Mouse (Mus musculus): ENCODE measurements at regions not wholly inside any gene's neighbourhood (a gene's known extent, or its start where the extent isn't known, plus 50 kb on each side); places are given as distances from the start of the nearest gene placed in this dataset.

DNA sequence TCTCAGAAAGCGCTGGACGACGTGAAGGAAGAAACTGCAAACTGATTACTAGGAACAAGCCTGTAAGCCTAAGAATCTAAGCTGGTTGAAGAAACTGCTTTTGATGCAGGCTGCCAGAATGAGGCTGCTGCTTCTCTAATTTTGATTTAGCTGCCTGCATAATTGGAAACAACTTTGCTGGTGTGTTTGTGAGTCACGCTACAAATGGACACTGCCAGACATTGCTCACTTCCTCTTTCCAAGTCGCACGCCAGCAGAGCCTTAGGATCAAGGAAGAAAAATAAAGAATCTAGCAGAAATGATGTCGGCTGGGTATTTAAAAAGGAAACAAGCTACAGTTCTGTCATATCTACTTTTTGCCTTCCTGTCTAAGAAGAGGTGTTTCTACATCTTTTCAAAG, 81.0 kb downstream of the A730046J19Rik start:
- intact Hi-C loops (cut with DNase I), result no loop called here
- peak; percentile 4 to 66 for DNase-seq (ENCODE audit: low spot score in 2 of 2)

DNA sequence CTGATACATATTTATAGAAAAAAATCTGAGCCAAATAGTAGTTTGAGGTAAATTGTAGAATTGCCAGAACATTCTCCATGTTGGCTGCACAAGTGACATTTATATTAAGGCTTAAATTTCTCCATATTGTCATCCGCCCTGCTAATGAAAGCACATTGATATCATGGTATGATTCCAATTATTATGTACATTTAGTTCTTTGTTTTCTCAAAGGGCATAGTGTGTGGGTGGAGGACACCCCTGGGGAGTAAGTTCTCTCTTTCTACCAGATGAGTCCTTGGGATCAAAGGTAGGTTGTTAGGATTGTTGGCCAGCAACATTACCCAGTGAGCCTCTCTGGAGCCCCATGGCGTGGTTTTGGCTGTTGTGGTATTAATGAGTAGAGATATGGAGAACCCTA, 51.7 kb upstream of the Alg13 start:
- intact Hi-C loops (cut with DNase I), result no loop called here
- no peak for DNase-seq (ENCODE audit: low spot score in 2 of 2)

Measured in left cerebral cortex, postnatal 25 days (tissue).